Mouse (Mus musculus): ENCODE data around the gene Gnptab. TPM values are rescaled to one million over a fixed set of nuclear protein-coding genes. Genes with fewer than 3 reads are reported as not detected.

The Gnptab gene
- 8.8 and 22.0 TPM in 2 replicates for polyA plus RNA-seq (2021; fragmentation: Nextera tagmentation)
- long read RNA-seq, experiment 1, full-length matches to known transcripts: 6 of 26 reads
- long read RNA-seq, experiment 1, partial matches to known transcripts: 16 of 26 reads
- long read RNA-seq, experiment 1, other reads (novel, unspliced or antisense): 4 of 26 reads
- long read RNA-seq, experiment 2, full-length matches to known transcripts: 1 of 11 reads
- long read RNA-seq, experiment 2, partial matches to known transcripts: 4 of 11 reads
- long read RNA-seq, experiment 2, other reads (novel, unspliced or antisense): 6 of 11 reads

GRCm38 (mm10) chr10:88379013-88379885 lies at the start of gene Gnptab, which contains the start of gene Dram1:
Gnptab (plus strand) TSS chr10:88379132.
Dram1 (minus strand) TSS chr10:88379080.

GRCm38 (mm10) chr10:88459502-88459992 lies 80.6 kb downstream of the Gnptab start, which contains the start of gene Sycp3:
Sycp3 (plus strand) TSS chr10:88459569.

Other genes with a start within 250 kb of the Gnptab start
- gene Parpbp, start 232.2 kb upstream of the Gnptab start, polyA plus RNA-seq (2021; fragmentation: Nextera tagmentation): 0.35 and 0.44 TPM in 2 replicates
- gene Nup37, start 232.1 kb upstream of the Gnptab start, polyA plus RNA-seq (2021; fragmentation: Nextera tagmentation): 8.5 and 9.2 TPM in 2 replicates
- gene Washc3, start 178.0 kb upstream of the Gnptab start, polyA plus RNA-seq (2021; fragmentation: Nextera tagmentation): 53.3 and 54.0 TPM in 2 replicates
- 0.44 and 0.45 TPM in 2 replicates for gene Dram1, start 52 bp upstream of the Gnptab start, polyA plus RNA-seq (2021; fragmentation: Nextera tagmentation)
- gene Sycp3, start 80.4 kb downstream of the Gnptab start, polyA plus RNA-seq (2021; fragmentation: Nextera tagmentation): 0.23 and 0.51 TPM in 2 replicates
- 24.4 and 46.0 TPM in 2 replicates for gene Chpt1, start 124.9 kb downstream of the Gnptab start, polyA plus RNA-seq (2021; fragmentation: Nextera tagmentation)
- 1.9 TPM in 2 replicates for gene Mybpc1, start 226.0 kb downstream of the Gnptab start, polyA plus RNA-seq (2021; fragmentation: Nextera tagmentation)

Measured in left cerebral cortex, adult 6 months (tissue).